Mouse (Mus musculus) forebrain, embryonic 11.5 days (tissue): ENCODE measurements around the gene Rnf10. TPM values are rescaled to one million over a fixed set of nuclear protein-coding genes. Genes with fewer than 3 reads are reported as not detected.
"Not testable (repeated sequence)": the region's sequence is repeated elsewhere in the genome, so short reads cannot be mapped to it uniquely, and the experiment has no call there.

Source experiments
- ATAC-seq: fragments of 200-750 bp; cut with Nextera tagmentation; replicated peaks from 2 replicates; pipeline ENCODE4 v1.8.0; 2017; ENCODE audit warnings: moderate TSS enrichment; ENCODE audit not compliant: low FRiP score
- DNase-seq: peaks from one replicate; pipeline ENCODE4 v3.0.0-alpha.2; 2017; ENCODE audit warnings: low spot score
- H3K27ac ChIP-seq: fragments of 300-500 bp; sonication (generic); 2 replicates; pipeline ENCODE4 v1.5.1; 2014; ENCODE audit warnings: low read depth, low read length
- H3K27me3 ChIP-seq: fragments of 300-500 bp; sonication (generic); 2 replicates; pipeline ENCODE4 v1.6.1; 2014; ENCODE audit warnings: mild to moderate bottlenecking, low read length, mixed read lengths; ENCODE audit not compliant: control insufficient read depth, insufficient read depth
- H3K36me3 ChIP-seq: fragments of 300-500 bp; sonication (generic); 2 replicates; pipeline ENCODE4 v1.6.1; 2014; ENCODE audit warnings: mild to moderate bottlenecking, low read length, moderate library complexity, mixed read lengths; ENCODE audit not compliant: control insufficient read depth, insufficient read depth
- H3K4me1 ChIP-seq: fragments of 300-500 bp; sonication (generic); replicated peaks from 2 replicates; pipeline ENCODE4 v1.6.1; 2014; ENCODE audit warnings: low read length, mixed read lengths; ENCODE audit not compliant: control insufficient read depth, insufficient read depth
- H3K4me2 ChIP-seq: fragments of 300-500 bp; sonication (generic); 2 replicates; pipeline ENCODE4 v1.6.1; 2014; ENCODE audit warnings: low read depth, mild to moderate bottlenecking, low read length, moderate library complexity, mixed read lengths; ENCODE audit not compliant: severe bottlenecking
- H3K4me3 ChIP-seq: fragments of 300-500 bp; sonication (generic); 2 replicates; pipeline ENCODE4 v1.5.1; 2014; ENCODE audit warnings: low read depth, low read length
- H3K9ac ChIP-seq: fragments of 300-500 bp; sonication (generic); 2 replicates; pipeline ENCODE4 v1.6.1; 2014; ENCODE audit warnings: low read length
- H3K9me3 ChIP-seq: fragments of 300-500 bp; sonication (generic); 2 replicates; pipeline ENCODE4 v1.6.1; 2016; ENCODE audit warnings: low read length, mixed read lengths; ENCODE audit not compliant: control insufficient read depth
- WGBS: fragments of 180-500 bp; shearing (Covaris S2); extraction: QIAGEN DNeasy Blood & Tissue Kit; methylation state at CpG from one replicate; pipeline ENCODE4 v1.1.7; 2014; 5-methylcytosine and 5-hydroxymethylcytosine counted together
- polyA plus RNA-seq: library from polyadenylated mRNA; unstranded; fragments of >200 nt; fragmentation: Nextera tagmentation; extraction: Ambion mirVana; gene quantifications from 2 replicates; pipeline ENCODE4 v1.2.1, GENCODE M21; 2014

The Rnf10 gene
- polyA plus RNA-seq, 1 experiment from 2014 or later, result 110 TPM

DNA sequence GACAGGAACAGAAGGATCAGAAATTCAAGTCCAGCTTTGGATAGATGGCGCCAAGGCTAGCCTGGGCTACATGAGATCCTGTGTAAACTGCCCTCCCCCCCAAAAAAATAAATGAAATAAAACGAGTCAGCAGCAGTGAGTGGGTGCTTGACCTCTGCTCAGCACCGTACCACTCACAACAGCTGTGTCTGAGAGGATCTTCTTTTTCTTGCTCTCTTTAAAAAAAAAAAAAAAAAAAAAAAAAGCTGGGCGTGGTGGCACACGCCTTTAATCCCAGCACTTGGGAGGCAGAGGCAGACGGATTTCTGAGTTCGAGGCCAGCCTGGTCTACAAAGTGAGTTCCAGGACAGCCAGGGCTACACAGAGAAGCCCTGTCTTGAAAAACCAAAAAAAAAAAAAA, 29.5 kb upstream of the Rnf10 start:
- not testable (repeated sequence) for ATAC-seq, H3K9ac ChIP-seq, H3K9me3 ChIP-seq, H3K27ac ChIP-seq, H3K4me3 ChIP-seq, DNase-seq, H3K36me3 ChIP-seq, H3K4me2 ChIP-seq, H3K27me3 ChIP-seq
- peaks cover 21% of the 10 kb centered on the region; the same call in 1 of the 2 replicates for H3K4me1 ChIP-seq
- WGBS, result 90% methylated on average over 3 of the region's 7 CpGs

DNA sequence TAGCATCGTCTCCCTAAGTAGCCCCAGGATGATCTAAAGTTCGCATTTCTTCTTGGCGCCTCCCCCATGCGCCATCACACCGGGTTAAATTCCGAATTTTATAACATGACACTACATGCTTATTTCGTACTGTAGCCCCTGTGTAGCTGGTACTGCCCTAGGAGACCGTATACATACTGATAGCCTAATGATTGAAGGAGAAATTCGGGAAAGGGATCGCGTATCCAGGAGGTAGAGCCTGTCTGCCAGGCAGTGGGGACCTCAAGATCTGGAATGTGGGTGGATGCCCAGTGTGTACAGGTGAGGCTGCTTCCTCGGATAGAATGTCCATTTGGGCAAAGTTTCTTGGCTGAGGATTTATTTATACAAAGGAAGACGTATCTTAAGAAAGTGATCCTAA, 28.9 kb upstream of the Rnf10 start:
- peak overlapping the region; percentile 83 for H3K4me3 ChIP-seq
- ATAC-seq, result no peak; the same call in 1 of the 2 replicates
- H3K27ac ChIP-seq, result no peak overlapping the region
- H3K4me2 ChIP-seq, result peak overlapping the region; percentile 76
- peaks cover 21% of the 10 kb centered on the region; the same call in 1 of the 2 replicates for H3K4me1 ChIP-seq
- WGBS, result 32% methylated on average over 13 of the region's 13 CpGs
- DNase-seq, result no peak
- peak overlapping the region; percentile 51; the same call in 1 of the 2 replicates for H3K9ac ChIP-seq
- no peaks in the 10 kb centered on the region for H3K9me3 ChIP-seq
- H3K36me3 ChIP-seq, result peaks cover 8% of the 10 kb centered on the region
- peaks cover 4% of the 10 kb centered on the region; the same call in 1 of the 2 replicates for H3K27me3 ChIP-seq

DNA sequence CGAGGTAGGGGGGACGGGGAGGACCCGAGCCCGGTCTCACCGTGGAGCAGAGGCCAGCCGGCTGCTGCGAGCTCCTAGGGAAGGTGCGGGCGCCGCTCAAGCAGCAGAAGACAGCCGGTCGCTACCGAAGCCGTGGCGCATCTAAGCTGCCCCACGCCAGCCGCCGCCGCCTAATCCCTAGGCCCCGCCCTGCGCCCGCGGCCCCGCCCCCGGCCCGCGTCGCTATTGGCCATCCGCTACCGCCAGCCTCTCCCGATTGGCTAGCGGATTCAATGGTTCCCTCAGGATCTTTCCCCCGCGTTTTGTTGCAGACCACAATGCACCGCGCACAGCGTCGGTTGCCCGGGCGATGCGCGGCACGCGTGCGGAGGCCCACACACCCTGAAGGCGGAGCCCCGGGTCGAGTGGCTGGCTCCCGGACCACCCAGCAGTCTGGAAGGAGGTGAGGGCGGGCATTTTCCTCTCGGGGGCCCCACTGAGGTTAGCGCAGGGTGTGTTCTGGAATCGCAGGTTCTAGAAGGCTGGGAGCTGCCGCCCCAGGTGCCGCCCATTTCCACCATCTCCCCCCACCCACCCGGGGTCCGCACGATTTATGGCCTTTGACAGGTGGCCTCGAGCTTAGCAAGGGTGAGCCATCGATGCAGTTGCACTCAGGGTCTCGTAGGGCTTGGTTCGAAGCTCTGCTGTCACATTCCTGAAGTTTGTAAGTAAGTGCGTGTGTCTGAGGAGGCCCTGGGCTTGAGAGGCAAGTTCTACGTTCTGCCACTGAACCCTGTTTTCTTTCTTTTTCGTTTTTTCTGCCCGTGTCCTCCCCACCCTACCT, 28.3 kb upstream of the Rnf10 start, which contains the start of gene Dynll1:
Gene Dynll1 (minus strand): TSS at position 208 of the 823 bp plus-strand sequence.
- Histone ChIP-seq H3K4me2 (peak within 1 kb of the TSS; percentile 76), H3K4me1 (peaks cover 21% of the 10 kb centered on the region; the same call in 1 of the 2 replicates), H3K4me3 (peak within 1 kb of the TSS; percentile 83), H3K9me3 (no peaks in the 10 kb centered on the region), H3K9ac (peak within 1 kb of the TSS; percentile 89), H3K36me3 (peaks cover 8% of the 10 kb centered on the region), H3K27ac (peak within 1 kb of the TSS; percentile 85), H3K27me3 (peaks cover 4% of the 10 kb centered on the region; the same call in 1 of the 2 replicates)
- ATAC-seq (peak; percentile 97), DNase-seq (peak; percentile 100)
- under 1% methylated on average over 62 of the region's 66 CpGs for WGBS

- peak; percentile 25 for ATAC-seq
- peaks cover 21% of the 10 kb centered on the region; the same call in 1 of the 2 replicates for H3K4me1 ChIP-seq
- H3K9me3 ChIP-seq, result no peaks in the 10 kb centered on the region
- H3K4me2 ChIP-seq, result peak overlapping the region; percentile 66
- WGBS, result under 1% methylated on average over 45 of the region's 46 CpGs
- peaks cover 4% of the 10 kb centered on the region; the same call in 1 of the 2 replicates for H3K27me3 ChIP-seq
- peak; percentile 81 for DNase-seq
- peak overlapping the region; percentile 85 for H3K27ac ChIP-seq
- peak overlapping the region; percentile 89 for H3K9ac ChIP-seq
- H3K36me3 ChIP-seq, result peaks cover 8% of the 10 kb centered on the region
- H3K4me3 ChIP-seq, result peak overlapping the region; percentile 83
Measured at GRCm38 (mm10) chr5:115300035-115300744, 27.5 kb upstream of the Rnf10 start.

DNA sequence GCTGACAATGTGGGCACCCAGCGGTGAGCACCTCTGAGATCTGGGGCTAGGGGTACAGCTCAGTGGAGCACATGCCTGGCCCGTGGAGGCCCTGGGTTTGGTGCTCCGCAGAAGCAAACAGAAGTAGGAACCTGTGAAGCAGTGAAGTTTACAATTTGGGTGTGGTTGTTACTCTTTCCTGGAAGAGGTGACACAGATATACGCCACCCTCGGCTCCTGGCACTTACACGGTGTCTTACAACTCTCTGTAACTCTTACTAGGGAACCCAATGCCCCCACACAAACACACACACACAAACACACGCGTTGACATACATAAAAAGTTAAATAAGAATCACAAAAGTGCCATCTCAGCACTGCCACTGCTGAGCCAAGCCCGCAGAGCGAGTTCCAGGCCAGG, 23.6 kb upstream of the Rnf10 start:
- H3K4me3 ChIP-seq, result no peak overlapping the region
- H3K9me3 ChIP-seq, result no peaks in the 10 kb centered on the region
- no peak for ATAC-seq
- H3K4me1 ChIP-seq, result peaks cover 15% of the 10 kb centered on the region; the same call in 1 of the 2 replicates
- no peak overlapping the region for H3K4me2 ChIP-seq
- DNase-seq, result no peak
- H3K27me3 ChIP-seq, result no peaks in the 10 kb centered on the region
- 91% methylated on average over 10 of the region's 10 CpGs for WGBS
- H3K27ac ChIP-seq, result no peak overlapping the region
- H3K9ac ChIP-seq, result no peak overlapping the region
- H3K36me3 ChIP-seq, result peaks cover 8% of the 10 kb centered on the region

- Histone ChIP-seq H3K4me3 (no peak overlapping the region), H3K36me3 (peaks cover 8% of the 10 kb centered on the region), H3K27me3 (no peaks in the 10 kb centered on the region), H3K9me3 (no peaks in the 10 kb centered on the region), H3K4me1 (peaks cover 10% of the 10 kb centered on the region; the same call in 1 of the 2 replicates), H3K9ac (no peak overlapping the region), H3K4me2 (no peak overlapping the region), H3K27ac (no peak overlapping the region)
- 91% methylated on average over 8 of the region's 8 CpGs for WGBS
- no peak for ATAC-seq
- no peak for DNase-seq
Measured at GRCm38 (mm10) chr5:115294173-115294572, 21.5 kb upstream of the Rnf10 start.

DNA sequence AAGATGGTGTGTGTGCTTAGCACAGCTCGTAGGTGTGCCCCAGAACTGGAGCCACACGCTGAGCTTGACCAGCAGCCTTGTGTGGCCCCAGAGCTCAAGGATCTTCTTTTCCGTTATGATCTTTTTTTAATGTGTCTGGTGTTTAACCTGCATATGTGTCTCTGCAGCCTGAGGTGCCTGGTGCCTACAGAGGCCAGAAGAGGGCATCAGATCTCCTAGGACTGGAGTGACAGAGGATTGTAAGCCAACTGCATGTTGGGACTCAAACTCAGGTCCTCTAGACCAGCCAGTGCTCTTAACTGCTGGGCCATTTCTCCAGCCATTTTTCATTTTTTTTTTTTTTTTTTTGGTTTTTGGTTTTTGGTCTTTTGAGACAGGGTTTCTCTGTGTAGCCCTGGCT, 12.0 kb upstream of the Rnf10 start:
- Histone ChIP-seq H3K27me3 (no peaks in the 10 kb centered on the region), H3K4me1 (peaks cover 7% of the 10 kb centered on the region), H3K36me3 (no peaks in the 10 kb centered on the region), H3K4me2 (no peak overlapping the region), H3K27ac (no peak overlapping the region), H3K9me3 (no peaks in the 10 kb centered on the region), H3K4me3 (no peak overlapping the region), H3K9ac (no peak overlapping the region)
- DNase-seq (no peak), ATAC-seq (no peak)
- WGBS, result 92% methylated on average over 3 of the region's 3 CpGs

DNA sequence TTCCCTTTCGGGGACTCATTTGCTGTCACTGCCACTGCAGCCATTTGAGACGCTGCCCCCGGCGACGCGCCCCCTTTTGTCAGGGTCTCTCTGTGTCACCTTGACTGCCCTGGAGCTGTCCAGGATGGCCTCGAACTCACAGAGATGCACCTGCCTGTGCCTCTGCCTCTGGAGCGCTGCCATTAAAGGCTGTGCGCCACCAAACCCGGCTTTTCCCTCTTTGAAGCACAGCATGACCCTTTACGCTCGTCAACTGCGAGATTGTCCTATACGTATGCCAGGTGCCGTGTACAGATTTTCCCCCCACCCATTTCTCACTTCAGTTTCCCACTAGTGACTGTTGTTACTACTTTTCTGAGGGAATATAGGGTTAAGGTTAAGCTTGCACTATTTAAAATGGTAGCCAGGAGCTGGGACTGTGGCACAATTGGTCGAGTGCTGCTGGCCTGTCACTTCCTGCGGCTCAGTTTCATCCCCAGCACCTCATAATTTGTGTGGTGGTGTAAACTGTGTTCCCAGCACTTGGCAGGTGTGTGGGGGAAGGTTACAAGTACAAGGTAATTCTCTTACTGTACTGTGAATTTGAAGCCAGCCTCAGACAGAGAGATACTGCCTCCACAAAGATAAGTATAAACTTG, 7.5 kb upstream of the Rnf10 start:
- H3K4me3 ChIP-seq, result peak overlapping the region; percentile 96
- 11% methylated on average over 17 of the region's 17 CpGs for WGBS
- no peaks in the 10 kb centered on the region for H3K27me3 ChIP-seq
- peak overlapping the region; percentile 77 for H3K9ac ChIP-seq
- H3K4me2 ChIP-seq, result peak overlapping the region; percentile 62
- ATAC-seq, result 0 out of 2 replicates have a peak, but pooled peaks have one; percentile 2
- peak; percentile 61 for DNase-seq
- H3K36me3 ChIP-seq, result no peaks in the 10 kb centered on the region
- no peak overlapping the region for H3K27ac ChIP-seq
- no peaks in the 10 kb centered on the region for H3K9me3 ChIP-seq
- H3K4me1 ChIP-seq, result peaks cover 7% of the 10 kb centered on the region
